Mouse (Mus musculus) frontal cortex, postnatal 14 days (tissue): ENCODE measurements around the gene Ttyh2.
A peak's percentile ranks its signal among the peaks of the same experiment; 100 is the strongest.

Source experiments
- DNase-seq, 2 experiments: peaks; one replicate each; pipeline ENCODE4 v3.0.0; 2022; ENCODE audit warnings: low spot score in 2 of 2

Gene Ttyh2

GRCm38 (mm10) chr11:114764820-114765818 is 89.9 kb downstream of the Ttyh2 start, which contains the start of gene Kif19a:
Gene Kif19a, plus strand, starts transcription at chr11:114765388.
- no peak for DNase-seq

- DNase-seq = peak in 1 of 2 experiments; percentile 18
Observed at GRCm38 (mm10) chr11:114769911-114770310, 94.7 kb downstream of the Ttyh2 start.
